Mouse (Mus musculus): ENCODE data around the gene Agbl4.

- TF ChIP-seq HCFC1 (IDR thresholded peaks at IDR 0.05; ENCODE audit: borderline replicate concordance, insufficient read depth, low read length), result no peak
- no peak for TF ChIP-seq MAFK (IDR thresholded peaks at IDR 0.05; ENCODE audit: insufficient read depth, low read depth, low read length)
- TF ChIP-seq CHD2 (IDR thresholded peaks at IDR 0.05; ENCODE audit: low read depth, low read length), result no peak
- no peak for TF ChIP-seq ZNF384 (IDR thresholded peaks at IDR 0.05; ENCODE audit: low read depth, low read length)
- no peak for TF ChIP-seq ZC3H11A (IDR thresholded peaks at IDR 0.05; ENCODE audit: borderline replicate concordance, low read depth, low read length)
Observed at GRCm38 (mm10) chr4:111691057-111691543, 1293.6 kb downstream of the Agbl4 start.

All from ES-E14 (cell line).